Mouse (Mus musculus) skeletal muscle tissue, postnatal 0 days (tissue): ENCODE data around the gene Olfr1494. TPM values are rescaled to one million over a fixed set of nuclear protein-coding genes. Genes with fewer than 3 reads are reported as not detected.

Experiments used
- polyA plus RNA-seq: library from polyadenylated mRNA; unstranded; fragments of >200 nt; fragmentation: Nextera tagmentation; extraction: Ambion mirVana; gene quantifications from 2 replicates; pipeline ENCODE4 v1.2.1, GENCODE M21; 2015

Olfr1494 gene
- polyA plus RNA-seq = not detected in 2 replicates

DNA sequence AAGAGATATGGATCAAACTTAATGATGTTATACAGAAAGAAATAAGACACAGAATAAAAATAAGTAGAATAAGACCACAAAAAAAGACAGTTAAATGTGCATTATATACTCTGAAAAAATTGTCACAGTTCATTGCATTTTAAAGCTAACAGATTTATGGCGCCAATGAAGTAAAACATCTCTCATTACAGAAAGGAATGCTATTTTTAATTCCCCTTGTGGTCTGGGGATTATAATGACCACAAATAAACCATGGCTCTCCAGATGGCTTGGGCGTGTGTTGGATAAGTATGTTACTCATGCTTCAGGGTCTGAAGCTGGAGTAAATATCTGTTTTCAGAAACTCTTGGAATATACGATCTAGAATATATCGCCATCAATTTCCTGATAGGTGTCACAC is at the start of gene Olfr1494:
Gene Olfr1494 (plus strand): TSS at position 301 of the 400 bp plus-strand sequence.

DNA sequence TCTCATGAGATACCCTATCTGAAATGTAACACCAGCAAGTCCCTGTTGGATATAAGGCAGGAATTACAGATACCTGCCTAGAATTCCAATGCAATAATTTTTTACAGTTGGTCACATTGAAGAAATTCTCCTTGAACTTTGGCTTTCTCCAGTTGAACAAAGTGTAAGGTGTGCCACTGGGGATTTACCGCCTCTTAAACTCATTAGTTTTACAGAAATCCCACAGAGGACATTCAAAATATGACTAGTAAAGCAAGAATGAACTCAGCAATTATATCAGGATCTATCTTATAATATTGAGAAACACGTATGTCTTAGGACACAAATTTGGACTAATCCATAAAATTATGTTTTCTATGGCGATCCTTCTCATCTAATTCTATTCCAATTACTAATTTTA is 42.6 kb upstream of the Olfr1494 start, which contains the start of gene Olfr1491:
Gene Olfr1491 (plus strand): TSS at position 301 of the 400 bp plus-strand sequence.

DNA sequence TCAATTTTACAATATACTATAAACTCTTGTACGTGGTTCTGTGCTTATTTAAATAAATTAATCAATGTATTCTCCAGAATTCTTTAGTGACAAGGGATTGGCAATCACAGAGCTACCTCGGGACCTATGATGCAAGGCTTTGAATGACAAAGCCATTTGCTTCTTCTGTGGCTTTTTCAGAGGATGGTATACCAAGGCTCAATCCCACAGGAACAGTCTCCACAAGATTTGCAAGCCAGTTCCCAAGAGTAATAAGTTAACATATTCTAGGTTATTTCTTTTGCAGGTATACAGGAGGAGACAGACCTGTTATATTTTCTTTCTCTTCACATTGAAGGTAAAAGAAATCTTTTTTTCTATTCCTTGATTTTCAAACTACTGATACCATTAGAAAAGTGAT is 16.6 kb upstream of the Olfr1494 start, which contains the start of gene Olfr1493-ps1:
Gene Olfr1493-ps1 (plus strand): TSS at position 301 of the 400 bp plus-strand sequence.

DNA sequence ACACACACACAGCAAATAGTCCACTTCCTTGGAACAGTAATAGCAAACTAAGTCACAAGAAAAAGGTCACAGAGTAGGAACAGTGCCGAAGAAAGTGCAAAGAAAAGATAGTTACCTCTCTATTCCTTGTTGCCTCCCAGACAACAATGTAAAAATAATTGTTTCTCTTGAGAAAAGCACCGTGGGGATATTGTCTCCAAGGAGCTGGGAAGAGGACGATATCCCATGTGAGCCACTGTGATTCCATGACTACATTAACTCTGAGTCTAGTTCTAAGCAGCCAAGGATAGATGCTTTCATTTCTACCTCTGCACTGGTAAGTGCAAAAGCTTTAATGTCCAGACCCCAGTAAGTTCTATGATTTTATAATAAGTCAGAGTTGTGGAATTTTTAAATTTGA is 24.8 kb downstream of the Olfr1494 start, which contains the start of gene Olfr1495:
Gene Olfr1495 (plus strand): TSS at position 301 of the 400 bp plus-strand sequence.

DNA sequence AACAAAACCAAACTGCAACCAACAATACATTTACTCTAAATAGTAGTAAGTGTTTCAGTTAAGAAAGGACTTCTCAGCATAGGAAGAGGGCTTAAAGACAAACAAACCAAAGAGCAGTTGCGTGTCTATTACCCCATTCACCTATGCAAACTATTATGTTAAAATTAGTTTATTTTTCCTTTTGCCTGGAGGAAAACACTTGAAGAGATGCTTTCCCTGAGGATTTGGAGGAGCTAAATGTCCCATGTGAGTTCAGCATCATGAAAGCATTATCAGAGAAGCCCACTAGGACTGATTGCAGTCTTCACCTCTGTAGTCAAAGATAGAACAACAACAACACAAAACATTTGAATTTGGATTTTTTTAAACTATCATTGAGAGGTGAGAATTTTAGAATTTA is 38.0 kb downstream of the Olfr1494 start, which contains the start of gene Olfr1496:
Gene Olfr1496 (plus strand): TSS at position 301 of the 400 bp plus-strand sequence.

DNA sequence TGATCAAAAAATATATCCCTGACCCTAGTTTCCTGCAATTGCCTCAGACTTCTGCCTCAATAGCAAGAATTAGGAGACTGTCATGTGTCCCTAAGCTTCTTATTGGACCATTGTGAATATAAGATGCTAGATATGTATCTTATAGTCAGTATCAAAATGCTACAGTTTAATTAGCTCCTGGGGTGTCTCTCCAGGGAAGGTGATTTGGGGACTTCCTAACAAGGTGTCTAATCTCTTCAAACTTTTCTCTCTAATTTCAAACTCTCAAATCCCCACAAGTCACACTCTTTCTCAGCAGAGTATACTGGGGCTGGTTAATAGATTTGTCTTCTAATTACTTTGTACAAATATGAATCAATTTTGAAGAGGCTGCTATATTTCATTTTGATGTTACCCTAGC is 58.6 kb downstream of the Olfr1494 start, which contains the start of gene Olfr1497:
Gene Olfr1497 (minus strand): TSS at position 101 of the 400 bp plus-strand sequence.

Other genes with a start within 250 kb of the Olfr1494 start
- gene Olfr1477, start 239.2 kb upstream of the Olfr1494 start, polyA plus RNA-seq = not detected in 2 replicates
- gene Olfr1480, start 211.8 kb upstream of the Olfr1494 start, polyA plus RNA-seq = not detected in 2 replicates
- not detected in 2 replicates for gene Olfr1484, start 156.2 kb upstream of the Olfr1494 start, polyA plus RNA-seq
- gene Olfr1487, start 122.4 kb upstream of the Olfr1494 start, polyA plus RNA-seq = not detected in 2 replicates
- not detected in 2 replicates for gene Olfr1489, start 108.1 kb upstream of the Olfr1494 start, polyA plus RNA-seq
- not detected in 2 replicates for gene Olfr1490, start 88.6 kb upstream of the Olfr1494 start, polyA plus RNA-seq
- not detected in 2 replicates for gene Olfr1491, start 42.5 kb upstream of the Olfr1494 start, polyA plus RNA-seq
- not detected in 2 replicates for gene Olfr1493-ps1, start 16.4 kb upstream of the Olfr1494 start, polyA plus RNA-seq
- gene Olfr1495, start 24.9 kb downstream of the Olfr1494 start, polyA plus RNA-seq = not detected in 2 replicates
- gene Olfr1496, start 38.1 kb downstream of the Olfr1494 start, polyA plus RNA-seq = not detected in 2 replicates
- gene Olfr1497, start 58.5 kb downstream of the Olfr1494 start, polyA plus RNA-seq = not detected in 2 replicates
- not detected in 2 replicates for gene Olfr1499, start 79.7 kb downstream of the Olfr1494 start, polyA plus RNA-seq
- gene Olfr1500, start 90.8 kb downstream of the Olfr1494 start, polyA plus RNA-seq = not detected in 2 replicates
- gene Olfr1501, start 111.0 kb downstream of the Olfr1494 start, polyA plus RNA-seq = not detected in 2 replicates
- not detected in 2 replicates for gene Olfr1502, start 122.1 kb downstream of the Olfr1494 start, polyA plus RNA-seq
- gene Olfr1504, start 158.2 kb downstream of the Olfr1494 start, polyA plus RNA-seq = not detected in 2 replicates
- gene Olfr1505, start 173.8 kb downstream of the Olfr1494 start, polyA plus RNA-seq = not detected in 2 replicates